Mouse (Mus musculus): ENCODE measurements at regions not wholly inside any gene's neighbourhood (a gene's known extent, or its start where the extent isn't known, plus 50 kb on each side); places are given as distances from the start of the nearest gene placed in this dataset.

DNA sequence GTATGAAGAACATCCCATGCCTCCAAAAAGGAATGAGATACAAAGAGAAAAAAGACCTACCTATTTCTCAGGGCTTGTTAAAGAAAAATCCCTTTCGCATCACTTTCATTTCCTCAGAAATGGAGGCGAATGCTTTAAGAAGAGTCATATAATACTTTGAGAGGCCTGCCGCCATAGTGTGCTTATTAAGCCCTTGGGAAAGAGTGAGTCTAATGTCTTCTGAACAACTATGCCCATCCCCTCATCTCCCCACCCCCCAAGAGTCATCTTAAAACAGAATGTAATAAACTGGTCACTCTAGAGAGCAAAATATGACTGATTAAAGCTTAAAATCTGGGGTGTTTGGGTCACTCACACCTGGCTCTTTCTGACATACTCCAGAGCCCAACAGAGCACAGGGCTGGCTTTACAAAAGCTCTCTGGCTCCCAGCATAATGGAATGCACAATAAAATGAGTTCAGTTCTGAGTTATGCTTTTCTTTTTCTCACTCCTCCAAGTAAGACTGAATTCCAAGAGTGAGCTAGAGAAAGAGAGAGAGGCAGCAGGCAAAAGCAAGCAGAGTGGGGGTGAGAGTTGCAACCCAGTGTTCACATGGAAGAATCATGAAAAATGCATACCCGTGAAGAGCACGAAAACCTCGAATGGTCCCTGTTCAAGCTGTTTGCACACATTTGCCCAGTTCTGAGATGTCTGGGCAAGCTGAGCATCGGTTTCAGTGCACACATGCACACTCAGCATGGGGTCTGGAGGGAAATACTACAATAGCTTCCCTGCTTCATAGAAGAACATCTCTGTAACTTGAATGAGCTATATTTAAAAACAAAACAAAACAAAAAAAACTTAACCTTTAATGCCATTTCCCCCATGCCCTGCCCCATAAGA is 180.0 kb upstream of the Spats2l start:
- TF ChIP-seq POLR2A (IDR thresholded peaks at IDR 0.05; ENCODE audit: low read depth, low read length) (no peak), CTCF (IDR thresholded peaks at IDR 0.05; ENCODE audit: extremely low read depth, insufficient read depth, insufficient read length, insufficient replicate concordance) (no peak)

Data from spleen, adult 2 months (tissue).